9 mouse cellular contexts compared by ENCODE assay signal in the genomic region with DNA sequence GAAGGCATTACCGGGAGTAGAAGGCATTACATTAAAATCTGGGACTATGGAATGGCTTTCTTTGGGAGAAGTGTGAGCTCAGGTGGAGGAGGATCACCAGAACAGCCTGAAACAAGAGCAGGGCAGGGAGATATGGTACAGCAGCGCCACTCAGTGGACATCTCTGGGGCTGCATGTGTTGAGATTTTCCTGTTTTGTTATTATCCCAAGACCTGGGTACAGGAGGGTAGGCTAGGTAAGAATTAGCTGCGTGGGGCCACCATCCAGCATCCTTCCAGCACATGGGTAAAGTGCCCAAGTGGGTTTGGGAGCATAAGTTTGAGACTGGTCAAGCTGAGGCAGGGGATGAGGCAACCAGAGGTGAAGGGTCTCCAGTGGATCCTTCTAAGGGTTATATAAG. TPM values are rescaled to one million over a fixed set of nuclear protein-coding genes. Genes with fewer than 3 reads are reported as not detected.
DNase-seq lines count a peak whose midpoint lies in the region; ATAC-seq and TF ChIP-seq lines count a peak whose summit lies in the region.
"Had no signal": no experiment of that assay in that cellular context is flagged by ENCODE, and none has a peak within 500 bp of the region (broad histone marks: within the 10 kb centered on the region; RNA-seq: fewer than 3 reads in every experiment).

No protein-coding gene starts in this region.

- WGBS in intestine, postnatal 0 days = 2% methylated on average over 3 of the region's 3 CpGs
- WGBS in intestine, embryonic 16.5 days = 1% methylated on average over 3 of the region's 3 CpGs
- WGBS in kidney, embryonic 14.5 days = 7% methylated on average over 3 of the region's 3 CpGs
- 6% methylated on average over 3 of the region's 3 CpGs for WGBS in limb, embryonic 10.5 days

- peak; percentile 54 for DNase-seq in cerebellum, adult 9-10 months
- peak; percentile 57 to 78 for DNase-seq in frontal cortex, postnatal 14 days (ENCODE audit: low spot score in 2 of 2)
- peak; percentile 83 for DNase-seq in limb, embryonic 10.5 days (ENCODE audit: low spot score)
- peak; percentile 78 for DNase-seq in neural tube, embryonic 10.5 days (ENCODE audit: extremely low spot score, low spot score)
- DNase-seq in testis, postnatal 14 days (ENCODE audit: low spot score) = peak; percentile 41

- H3K27me3 ChIP-seq in intestine, postnatal 0 days (replicated peaks; ENCODE audit: control insufficient read depth, insufficient read depth, low read length) = no peaks in the 10 kb centered on the region
- H3K27me3 ChIP-seq in intestine, embryonic 16.5 days (replicated peaks; ENCODE audit: control insufficient read depth, insufficient read depth, low read length) = no peaks in the 10 kb centered on the region
- H3K27me3 ChIP-seq in kidney, embryonic 14.5 days (ENCODE audit: control insufficient read depth, insufficient read depth, low read length) = no peaks in the 10 kb centered on the region
- H3K27me3 ChIP-seq in limb, embryonic 10.5 days (ENCODE audit: low read depth, poor library complexity, severe bottlenecking) = no peaks in the 10 kb centered on the region

- no peaks in the 10 kb centered on the region for H3K9me3 ChIP-seq in intestine, postnatal 0 days (ENCODE audit: control insufficient read depth)
- no peaks in the 10 kb centered on the region for H3K9me3 ChIP-seq in intestine, embryonic 16.5 days (ENCODE audit: control insufficient read depth, low read length)
- no peaks in the 10 kb centered on the region for H3K9me3 ChIP-seq in kidney, embryonic 14.5 days (ENCODE audit: control insufficient read depth, low read length)
- H3K9me3 ChIP-seq in limb, embryonic 10.5 days (replicated peaks) = no peaks in the 10 kb centered on the region
- H3K9me3 ChIP-seq: megakaryocyte, embryonic 14.5 days had no signal

- H3K4me2 ChIP-seq in intestine, postnatal 0 days (replicated peaks; ENCODE audit: low read depth) = no peak overlapping the region
- no peak overlapping the region for H3K4me2 ChIP-seq in intestine, embryonic 16.5 days (ENCODE audit: low read depth, low read length)
- H3K4me2 ChIP-seq in kidney, embryonic 14.5 days (replicated peaks; ENCODE audit: low read depth, low read length) = no peak overlapping the region

- no peak overlapping the region for H3K4me3 ChIP-seq in intestine, postnatal 0 days (ENCODE audit: low read depth, low read length)
- H3K4me3 ChIP-seq in intestine, embryonic 16.5 days (ENCODE audit: low read length) = no peak overlapping the region
- no peak overlapping the region for H3K4me3 ChIP-seq in kidney, embryonic 14.5 days (ENCODE audit: low read length)
- no peak overlapping the region for H3K4me3 ChIP-seq in limb, embryonic 10.5 days
- H3K4me3 ChIP-seq: megakaryocyte, embryonic 14.5 days had no signal

- no peak overlapping the region for H3K9ac ChIP-seq in intestine, postnatal 0 days (ENCODE audit: low read depth, low read length)
- no peak overlapping the region for H3K9ac ChIP-seq in intestine, embryonic 16.5 days (ENCODE audit: low read depth, low read length)
- no peak overlapping the region for H3K9ac ChIP-seq in kidney, embryonic 14.5 days (ENCODE audit: low read depth, low read length)

- no peaks in the 10 kb centered on the region for H3K4me1 ChIP-seq in intestine, postnatal 0 days (replicated peaks; ENCODE audit: control insufficient read depth, insufficient read depth, low read length)
- H3K4me1 ChIP-seq in intestine, embryonic 16.5 days (ENCODE audit: control insufficient read depth, insufficient read depth, low read length) = no peaks in the 10 kb centered on the region
- no peaks in the 10 kb centered on the region for H3K4me1 ChIP-seq in kidney, embryonic 14.5 days (ENCODE audit: control insufficient read depth, insufficient read depth, low read length)
- H3K4me1 ChIP-seq in limb, embryonic 10.5 days = no peaks in the 10 kb centered on the region
- H3K4me1 ChIP-seq: megakaryocyte, embryonic 14.5 days had no signal

- no peak for ATAC-seq in intestine, postnatal 0 days
- no peak for ATAC-seq in intestine, embryonic 16.5 days
- 0 out of 2 replicates have a peak, but pooled peaks have one; percentile 46 for ATAC-seq in kidney, embryonic 14.5 days (ENCODE audit: low FRiP score, low TSS enrichment)

- no peaks in the 10 kb centered on the region for H3K36me3 ChIP-seq in intestine, postnatal 0 days (ENCODE audit: control insufficient read depth, insufficient read depth)
- H3K36me3 ChIP-seq in intestine, embryonic 16.5 days (ENCODE audit: control insufficient read depth, insufficient read depth, low read length) = no peaks in the 10 kb centered on the region
- no peaks in the 10 kb centered on the region for H3K36me3 ChIP-seq in kidney, embryonic 14.5 days (ENCODE audit: control insufficient read depth, insufficient read depth, low read length)
- H3K36me3 ChIP-seq in limb, embryonic 10.5 days = no peaks in the 10 kb centered on the region

- TF ChIP-seq CTCF in intestine, postnatal 0 days (IDR thresholded peaks at IDR 0.05; ENCODE audit: low read depth) = peak; percentile 87

- no peak overlapping the region for H3K27ac ChIP-seq in intestine, postnatal 0 days (ENCODE audit: low read depth, low read length)
- no peak overlapping the region for H3K27ac ChIP-seq in intestine, embryonic 16.5 days (ENCODE audit: low read length)
- H3K27ac ChIP-seq in kidney, embryonic 14.5 days (ENCODE audit: low read depth, low read length) = no peak overlapping the region
- H3K27ac ChIP-seq in limb, embryonic 10.5 days = no peak overlapping the region

RNA-seq across cellular contexts. Expression of gene Iqsec3, which starts 59.4 kb away (rescaled TPM):
- 0.16 and 0.18 TPM in 2 replicates for polyA plus RNA-seq in intestine, postnatal 0 days (2015; fragmentation: Nextera tagmentation; extraction: Ambion mirVana)
- polyA plus RNA-seq in intestine, embryonic 16.5 days (2015; fragmentation: Nextera tagmentation; extraction: Ambion mirVana) = 0.13 TPM in 2 replicates
- polyA plus RNA-seq in kidney, embryonic 14.5 days (2014; fragmentation: Nextera tagmentation; extraction: Ambion mirVana) = 0.08 TPM in 1 of 2 replicates, not detected in the other
- polyA plus RNA-seq in limb, embryonic 10.5 days (2016; fragmentation: Nextera tagmentation; extraction: Ambion mirVana) = 0.03 TPM in 2 replicates
